Mouse (Mus musculus): ENCODE data around the gene Hemgn. TPM values are rescaled to one million over a fixed set of nuclear protein-coding genes. Genes with fewer than 3 reads are reported as not detected.

Gene Hemgn
- 0.06 and 0.12 TPM in 2 replicates for polyA plus RNA-seq (2012; rRNA removed)

DNA sequence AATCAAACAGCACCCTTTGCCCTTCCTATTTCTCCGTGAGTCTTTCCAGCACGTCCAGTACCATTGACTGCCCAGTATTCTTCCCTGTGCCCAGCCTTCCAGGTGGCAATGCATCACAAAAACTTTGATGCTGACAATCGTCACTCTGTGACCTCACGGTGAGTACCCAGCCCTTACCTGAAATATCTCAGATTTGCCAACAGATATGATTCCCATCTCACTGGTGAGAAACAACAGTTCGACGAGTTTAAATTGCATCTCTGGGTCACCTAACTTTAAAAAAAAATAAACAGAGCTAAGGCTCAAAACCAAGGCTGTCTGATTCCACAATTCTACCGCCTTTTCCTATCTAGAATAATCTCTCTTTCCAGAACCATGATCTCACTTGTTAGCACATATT lies at the start of gene Hemgn:
TSS of gene Hemgn (minus strand) at position 101 of the 400 bp plus-strand sequence.
- no peak for DNase-seq (ENCODE audit: extremely low spot score in 1 of 2, low spot score in 1 of 2)

DNA sequence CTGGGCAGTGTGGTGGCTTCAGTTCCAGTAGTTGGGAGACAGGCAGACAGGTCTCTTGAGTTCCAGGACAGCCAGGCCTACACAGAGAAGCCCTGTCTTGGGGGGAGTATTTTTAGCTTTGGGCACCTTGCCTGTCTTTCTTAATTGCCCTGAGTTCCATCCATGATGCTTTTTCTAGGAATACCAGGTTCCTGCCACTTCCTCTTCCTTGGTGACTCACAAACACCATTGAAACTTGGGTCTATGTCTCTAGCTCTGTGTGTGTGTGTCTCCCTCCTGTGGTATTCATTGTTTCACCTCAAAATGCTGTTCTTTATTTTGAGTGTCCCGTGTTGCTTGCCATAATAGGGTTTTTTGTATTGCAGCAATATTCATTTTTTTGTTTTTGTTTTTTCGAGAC lies 45.1 kb upstream of the Hemgn start:
- DNase-seq (ENCODE audit: extremely low spot score in 1 of 2, low spot score in 1 of 2), result no peak

DNA sequence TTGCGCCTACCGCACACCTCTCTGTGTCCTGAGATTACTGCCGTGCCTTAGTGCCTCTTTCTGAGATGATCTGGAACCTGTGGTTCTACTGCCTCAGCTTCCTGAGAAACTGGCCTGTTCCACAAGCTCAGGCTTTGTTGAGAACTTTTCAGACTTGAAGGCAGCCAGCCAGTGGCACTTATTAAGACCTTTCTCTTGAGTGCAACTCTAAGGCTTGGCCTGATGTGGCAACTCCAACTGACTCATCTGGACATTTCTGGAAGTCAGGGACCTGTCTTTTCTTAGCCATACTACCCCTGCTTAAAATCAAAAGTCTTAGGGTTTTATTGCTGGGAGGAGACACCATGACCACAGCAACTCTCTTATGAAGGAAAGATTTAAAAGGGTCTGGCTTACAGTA lies 43.9 kb upstream of the Hemgn start:
- DNase-seq (ENCODE audit: extremely low spot score in 1 of 2, low spot score in 1 of 2), result no peak

DNA sequence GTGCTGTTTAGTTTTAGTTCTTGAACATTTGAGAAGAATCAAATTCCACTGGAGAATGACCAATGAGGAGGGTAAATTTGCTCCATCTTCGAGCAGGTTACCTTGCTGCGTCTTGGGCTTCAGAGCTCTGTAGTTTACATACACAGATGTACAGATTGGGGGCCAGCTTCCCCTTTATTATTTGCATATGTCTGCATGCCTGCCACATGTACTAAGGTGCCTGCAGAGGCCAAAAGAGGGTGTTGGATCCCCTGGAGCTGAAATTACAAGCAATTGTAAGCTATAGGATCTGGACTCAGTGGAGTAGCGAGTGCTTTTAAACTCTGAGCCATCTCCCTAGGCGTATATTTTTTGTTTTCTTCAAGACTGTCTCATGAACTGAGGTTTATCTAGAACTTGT lies 43.5 kb upstream of the Hemgn start:
- DNase-seq (ENCODE audit: extremely low spot score in 1 of 2, low spot score in 1 of 2), result no peak

DNA sequence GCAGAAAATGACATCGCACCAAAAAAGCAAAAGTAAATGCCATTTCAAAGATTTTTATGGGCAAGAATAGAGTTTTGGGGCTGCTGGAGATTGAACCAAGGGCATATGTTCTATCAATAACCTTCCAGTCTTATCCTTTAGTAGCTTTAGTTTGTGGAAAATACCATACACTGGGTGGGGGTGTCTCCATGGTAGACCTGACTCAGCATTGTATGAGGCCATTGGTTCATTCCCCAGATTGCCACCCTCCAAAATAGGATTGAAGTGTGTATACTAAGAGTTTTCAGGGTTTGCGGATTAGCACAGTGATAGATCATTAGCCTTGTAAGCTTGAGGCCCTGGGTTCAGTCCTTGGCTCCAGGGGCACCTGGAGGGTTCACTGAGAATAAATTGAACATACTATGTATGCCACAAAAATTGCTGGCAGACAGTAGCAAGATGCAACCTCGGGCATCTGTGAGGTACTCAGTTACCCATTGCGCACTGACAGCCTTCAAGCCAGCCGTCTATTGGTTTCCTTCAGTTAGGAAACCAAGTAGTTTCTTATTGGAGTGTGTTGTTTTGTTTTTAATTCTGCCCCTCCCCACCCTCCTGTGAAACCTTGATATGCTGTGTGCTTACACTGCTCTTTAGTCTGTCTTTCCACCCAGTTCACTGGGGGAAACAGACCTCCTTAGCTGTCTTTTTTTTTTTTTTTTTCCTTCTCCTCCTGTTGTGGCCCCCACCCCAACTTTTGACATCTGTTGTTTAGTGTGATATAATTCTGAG lies 41.0 kb upstream of the Hemgn start:
- DNase-seq (ENCODE audit: extremely low spot score in 1 of 2, low spot score in 1 of 2), result no peak

DNA sequence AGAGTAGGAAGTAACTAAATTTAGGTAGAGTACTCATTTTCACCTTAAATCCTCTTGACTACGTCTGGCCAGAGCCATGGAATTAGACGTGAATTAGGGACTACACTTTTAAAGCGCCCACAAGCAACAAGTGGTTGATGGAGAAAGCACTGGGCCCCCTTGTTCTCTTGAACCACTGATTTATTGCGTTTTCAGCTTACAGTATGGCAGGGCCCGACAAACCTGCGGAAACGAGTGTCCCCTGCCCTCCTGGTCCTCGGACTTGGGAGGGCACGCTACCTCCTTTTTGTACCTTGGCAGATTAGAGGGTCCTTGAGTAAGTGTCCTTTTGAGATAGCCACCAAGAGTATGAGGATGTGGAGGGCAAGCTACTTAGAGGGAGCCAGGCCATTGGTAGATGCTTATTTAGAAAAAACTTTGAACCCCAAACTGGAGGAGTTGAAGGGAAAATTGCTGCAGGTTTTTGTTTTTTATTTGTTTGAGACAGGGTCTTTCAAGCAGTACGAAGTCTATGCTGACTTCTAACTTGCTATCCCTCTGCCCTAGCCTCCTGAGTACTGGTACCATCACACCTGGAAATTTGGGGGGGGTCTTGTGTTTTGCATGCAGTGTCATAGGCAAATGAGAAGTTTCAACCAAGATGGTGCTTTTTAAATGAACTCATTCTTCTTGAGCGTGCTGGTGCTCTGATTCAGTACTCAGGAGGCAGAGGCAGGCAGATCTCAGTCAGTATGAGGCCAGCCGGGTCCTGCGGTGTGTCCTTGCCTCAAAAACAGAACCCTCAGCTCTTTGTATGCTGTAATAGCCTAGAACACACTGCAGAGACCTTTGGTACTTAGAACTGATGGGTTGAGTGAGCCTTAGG lies 39.8 kb upstream of the Hemgn start:
- no peak for DNase-seq (ENCODE audit: extremely low spot score in 1 of 2, low spot score in 1 of 2)

DNA sequence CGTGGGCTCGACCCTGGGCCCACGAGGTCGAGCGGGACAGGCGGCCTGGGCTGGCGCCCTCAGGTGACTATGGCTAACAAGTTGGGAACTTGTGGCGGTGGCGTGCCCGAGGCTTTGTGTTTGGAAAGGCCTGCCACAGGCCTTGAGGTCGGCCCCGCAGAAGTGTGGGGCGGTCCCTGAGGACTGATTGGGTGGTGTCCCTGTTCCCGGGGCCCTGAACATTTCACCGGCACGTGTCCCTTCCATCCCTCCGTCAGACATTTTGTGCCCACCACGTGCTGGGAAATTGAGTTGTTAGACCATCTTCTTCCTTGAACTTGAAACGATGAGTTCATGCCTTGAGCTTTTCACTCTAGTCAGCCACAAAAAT lies 39.2 kb upstream of the Hemgn start:
- peak in 1 of 2 experiments; percentile 27 for DNase-seq (ENCODE audit: extremely low spot score in 1 of 2, low spot score in 1 of 2)

DNA sequence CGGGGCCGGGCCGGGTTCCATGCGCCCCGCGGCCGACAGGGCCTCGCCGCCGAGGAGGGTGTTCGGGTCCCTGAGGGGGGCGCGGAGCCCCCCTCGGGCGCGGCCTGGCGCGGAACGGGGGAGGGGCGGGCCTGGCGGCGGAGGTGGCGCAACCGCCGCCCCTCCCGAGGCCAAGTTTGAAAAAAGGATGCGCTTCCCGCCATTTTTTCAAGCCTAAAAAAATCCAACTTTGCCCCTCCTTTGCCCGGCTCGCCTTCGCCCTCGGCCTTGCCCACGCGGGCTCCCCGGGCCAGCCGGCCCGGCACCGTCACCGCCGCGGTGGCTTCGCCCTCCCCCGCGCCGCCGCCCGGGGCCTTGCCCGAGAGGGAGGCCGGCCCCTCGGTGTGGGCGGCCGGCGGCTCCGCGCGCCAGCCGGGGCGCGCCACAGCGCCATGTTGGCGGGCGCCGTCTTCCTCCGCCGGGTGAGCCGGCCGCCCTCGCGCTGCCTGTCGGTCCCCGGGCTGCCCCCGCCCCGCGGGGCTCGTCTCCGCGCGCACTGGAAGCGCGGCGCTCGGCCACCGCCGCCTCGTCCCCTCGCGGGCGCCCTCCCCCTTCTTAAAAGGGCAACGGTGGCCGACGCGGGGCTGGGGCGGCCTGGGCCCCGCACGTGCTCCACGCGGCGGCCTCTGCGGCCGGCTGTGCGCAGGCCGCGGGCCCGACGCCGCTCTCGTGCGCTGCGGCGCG lies 38.6 kb upstream of the Hemgn start:
- peak in 1 of 2 experiments; percentile 61 for DNase-seq (ENCODE audit: extremely low spot score in 1 of 2, low spot score in 1 of 2)

DNA sequence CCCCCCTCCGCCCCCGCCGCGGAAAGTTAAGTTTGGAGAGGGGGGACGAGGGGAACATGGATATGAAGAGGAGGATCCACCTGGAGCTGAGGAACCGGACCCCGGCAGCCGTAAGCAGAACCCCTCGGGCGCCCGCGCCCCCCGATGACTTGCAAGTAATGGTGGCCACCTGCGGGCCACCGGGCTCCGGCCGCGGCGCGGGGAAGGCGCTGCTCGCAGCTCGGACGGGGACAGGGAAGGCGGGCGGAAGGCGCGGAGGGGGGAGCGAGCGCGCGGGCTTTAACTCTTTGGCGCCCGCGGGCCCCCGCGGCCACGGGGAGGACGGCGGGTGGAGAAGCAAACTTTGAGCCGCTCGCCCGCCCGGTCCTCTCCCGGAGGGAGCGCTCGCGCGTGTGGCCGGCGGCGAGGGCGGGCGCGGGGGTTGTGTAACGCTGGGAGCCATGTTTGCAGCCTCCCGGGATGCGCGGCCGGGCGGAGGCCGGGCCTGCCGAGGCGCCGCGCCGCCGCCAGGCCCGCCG lies 38.0 kb upstream of the Hemgn start:
- peak; percentile 21 to 65 for DNase-seq (ENCODE audit: extremely low spot score in 1 of 2, low spot score in 1 of 2)

DNA sequence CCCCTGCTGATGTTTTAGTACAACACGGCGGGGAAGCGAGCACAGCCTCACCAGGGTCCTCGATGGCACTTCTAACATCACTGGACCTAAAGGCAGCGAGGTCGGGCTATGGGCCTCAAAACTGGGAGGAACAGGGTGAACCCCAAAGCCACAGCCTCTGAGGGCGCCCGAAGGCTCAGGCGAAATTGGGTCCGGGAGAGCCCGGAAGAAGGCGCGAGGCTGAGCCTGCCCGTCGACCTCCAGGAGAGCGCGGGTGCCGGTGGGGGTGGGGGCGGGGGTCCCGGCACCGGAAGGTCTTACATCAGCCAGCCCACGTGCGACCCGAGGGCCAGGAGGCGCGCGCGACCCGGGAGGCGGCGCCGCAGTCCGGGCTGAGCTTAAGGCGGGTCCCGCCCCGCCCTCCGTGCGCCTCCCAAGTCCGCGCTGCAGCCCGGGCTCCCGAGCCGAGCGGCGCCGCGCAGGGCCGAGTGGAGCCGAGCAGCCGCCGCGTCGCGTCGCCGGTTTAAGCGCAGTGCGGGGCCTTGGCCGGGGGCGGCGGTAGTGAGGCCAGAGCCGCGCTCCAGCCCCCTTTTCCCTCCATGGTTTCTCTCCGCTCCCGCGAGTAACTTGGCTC lies 37.3 kb upstream of the Hemgn start, which contains the start of gene Anp32b:
TSS of gene Anp32b (plus strand) at position 384 of the 613 bp plus-strand sequence.
- peak; percentile 78 to 92 for DNase-seq (ENCODE audit: extremely low spot score in 1 of 2, low spot score in 1 of 2)

DNA sequence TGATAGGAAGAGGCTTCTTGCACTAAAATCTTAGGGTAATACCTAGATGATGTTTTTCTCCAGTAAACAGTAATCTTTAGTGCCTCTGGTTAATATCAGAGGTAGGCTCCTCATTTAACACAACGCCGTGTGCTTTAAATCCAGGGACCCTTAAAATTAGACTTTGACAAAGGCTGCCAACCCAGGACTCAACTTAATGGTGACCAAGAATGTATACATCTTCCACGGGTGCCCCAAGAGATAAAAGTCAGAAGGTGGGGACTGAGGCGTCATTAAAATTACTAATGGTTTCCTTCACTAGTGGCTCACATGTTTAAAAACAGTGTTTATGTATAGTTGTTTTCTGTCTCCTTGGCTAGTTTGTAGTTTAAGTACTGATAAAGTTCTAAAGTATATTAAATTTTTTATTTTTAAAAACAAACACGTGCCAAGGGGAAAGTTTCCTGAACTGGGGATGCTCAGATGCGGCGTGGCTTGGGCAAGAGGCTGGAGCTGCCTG lies 36.8 kb upstream of the Hemgn start:
- DNase-seq (ENCODE audit: extremely low spot score in 1 of 2, low spot score in 1 of 2), result no peak

DNA sequence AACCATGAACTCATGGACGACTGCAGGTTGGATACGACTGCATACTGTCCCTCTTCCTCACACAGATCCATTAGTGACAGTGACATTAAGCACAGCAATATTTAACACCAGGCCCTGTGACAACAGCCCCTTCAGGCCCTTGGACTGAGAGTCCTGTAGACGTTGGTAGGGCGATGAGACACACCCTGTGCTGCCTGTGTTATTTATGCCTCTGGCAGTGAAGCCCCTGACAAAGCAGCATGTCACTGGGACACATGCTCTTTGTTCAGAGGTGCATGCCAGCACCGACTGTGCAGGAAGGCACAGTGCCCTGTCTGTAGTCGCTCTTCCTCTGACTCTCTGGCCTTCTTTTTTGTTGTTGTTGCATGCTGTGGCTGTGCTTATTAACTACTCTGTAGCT lies 35.6 kb upstream of the Hemgn start:
- DNase-seq (ENCODE audit: extremely low spot score in 1 of 2, low spot score in 1 of 2), result no peak

DNA sequence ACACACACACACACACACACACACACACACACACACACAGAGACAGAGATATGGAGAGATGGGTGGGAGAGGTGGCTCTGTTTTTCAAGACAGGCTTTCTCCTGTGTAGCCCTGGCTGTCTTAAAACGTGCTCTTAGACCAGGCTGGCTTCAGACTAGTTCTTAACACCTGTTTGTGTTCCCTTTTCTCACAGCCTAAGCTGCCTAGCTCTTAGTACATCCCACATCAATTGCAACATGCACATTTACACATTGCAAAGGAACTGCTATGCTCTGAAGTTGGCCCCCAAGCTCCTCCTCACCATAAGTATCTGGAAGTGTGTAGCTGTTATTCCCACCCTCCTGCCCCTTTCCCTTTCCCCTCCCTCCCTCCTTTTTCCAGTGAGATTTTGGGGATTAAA lies 34.2 kb upstream of the Hemgn start:
- DNase-seq (ENCODE audit: extremely low spot score in 1 of 2, low spot score in 1 of 2), result no peak

DNA sequence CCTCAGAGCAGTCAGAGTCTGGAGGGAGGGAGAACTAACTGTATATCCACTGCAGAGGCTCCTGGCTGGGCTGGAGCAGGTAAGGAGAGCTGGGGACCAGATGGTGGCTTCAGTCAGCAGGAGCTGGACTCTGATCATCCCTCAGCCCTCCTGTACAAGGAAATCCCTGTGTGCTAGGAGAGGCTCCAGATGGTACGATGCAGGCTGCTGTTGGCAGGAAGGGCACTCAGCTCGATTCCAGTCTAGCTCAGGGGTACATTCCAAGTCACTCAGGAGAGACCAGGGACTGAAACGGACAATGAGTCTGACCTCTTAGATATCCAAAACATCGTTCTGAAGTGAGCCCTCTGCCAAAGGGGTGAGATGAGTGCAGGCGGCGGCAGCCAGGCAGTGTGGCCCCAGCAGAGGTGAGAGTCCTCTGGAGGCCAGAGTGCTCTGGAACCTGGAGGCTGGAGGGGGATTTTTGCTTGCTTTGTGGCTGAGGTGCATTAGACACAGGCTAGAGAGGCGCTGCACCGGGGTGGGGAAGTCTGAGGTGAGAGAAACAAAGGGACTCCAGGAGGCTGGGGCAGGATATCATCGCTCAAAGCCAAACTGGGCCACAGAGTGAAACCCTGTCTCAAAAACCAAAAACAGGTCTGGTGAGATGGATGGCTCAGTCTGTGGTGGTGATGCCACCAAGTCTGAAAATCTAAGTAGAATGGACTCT lies 32.1 kb upstream of the Hemgn start:
- DNase-seq (ENCODE audit: extremely low spot score in 1 of 2, low spot score in 1 of 2), result no peak

DNA sequence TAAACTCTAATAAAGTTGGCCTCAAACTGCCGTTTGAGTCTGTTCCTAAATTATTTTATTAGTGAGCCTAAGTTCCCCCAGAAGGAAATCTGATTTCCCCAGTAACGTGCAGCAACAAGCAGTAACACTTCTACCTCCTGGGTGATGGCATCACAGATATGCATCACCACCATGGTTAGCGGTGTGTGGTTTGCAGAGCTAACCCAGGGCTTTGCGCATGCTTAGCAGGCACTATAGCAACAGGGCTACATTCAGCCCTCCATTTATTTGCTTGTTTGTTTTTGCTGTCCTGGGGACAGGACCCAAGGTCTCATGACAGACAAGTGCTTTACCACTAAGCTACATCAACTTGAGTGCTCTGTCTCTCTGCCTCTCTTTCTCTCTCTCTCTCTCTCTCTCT lies 29.2 kb upstream of the Hemgn start:
- DNase-seq (ENCODE audit: extremely low spot score in 1 of 2, low spot score in 1 of 2), result no peak

DNA sequence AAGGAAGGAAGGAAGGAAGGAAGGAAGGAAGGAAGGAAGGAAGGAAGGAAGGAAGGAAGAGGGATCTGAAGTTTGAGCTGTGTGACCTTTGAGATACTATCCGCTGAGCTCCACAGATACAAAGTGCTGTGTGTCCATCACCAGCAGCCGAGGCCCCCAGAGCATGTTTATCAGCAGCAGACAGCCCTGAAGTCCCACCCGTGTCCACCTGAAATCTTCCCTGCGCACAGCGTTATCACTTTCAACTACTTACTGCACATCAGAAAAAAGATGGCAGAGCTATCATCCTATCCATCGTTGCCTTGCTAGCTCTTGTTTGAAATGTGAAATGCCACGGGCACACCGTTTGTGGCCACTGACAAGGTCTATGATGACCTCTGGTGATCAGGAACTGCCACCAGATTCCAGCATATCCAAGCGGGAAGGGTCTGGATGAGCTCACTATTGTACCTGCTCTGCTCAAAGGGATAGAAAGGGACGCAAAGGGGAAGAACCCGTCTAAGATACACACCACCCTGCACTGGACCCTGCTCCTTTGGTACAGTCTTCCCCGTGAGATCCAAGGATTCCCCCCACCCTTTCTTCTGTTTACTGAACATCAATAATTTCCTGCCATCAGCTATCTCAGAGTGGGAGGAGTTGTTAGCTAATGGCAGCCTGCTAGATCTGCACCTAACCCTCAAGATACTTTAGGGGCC lies 19.2 kb upstream of the Hemgn start:
- DNase-seq (ENCODE audit: extremely low spot score in 1 of 2, low spot score in 1 of 2), result no peak

DNA sequence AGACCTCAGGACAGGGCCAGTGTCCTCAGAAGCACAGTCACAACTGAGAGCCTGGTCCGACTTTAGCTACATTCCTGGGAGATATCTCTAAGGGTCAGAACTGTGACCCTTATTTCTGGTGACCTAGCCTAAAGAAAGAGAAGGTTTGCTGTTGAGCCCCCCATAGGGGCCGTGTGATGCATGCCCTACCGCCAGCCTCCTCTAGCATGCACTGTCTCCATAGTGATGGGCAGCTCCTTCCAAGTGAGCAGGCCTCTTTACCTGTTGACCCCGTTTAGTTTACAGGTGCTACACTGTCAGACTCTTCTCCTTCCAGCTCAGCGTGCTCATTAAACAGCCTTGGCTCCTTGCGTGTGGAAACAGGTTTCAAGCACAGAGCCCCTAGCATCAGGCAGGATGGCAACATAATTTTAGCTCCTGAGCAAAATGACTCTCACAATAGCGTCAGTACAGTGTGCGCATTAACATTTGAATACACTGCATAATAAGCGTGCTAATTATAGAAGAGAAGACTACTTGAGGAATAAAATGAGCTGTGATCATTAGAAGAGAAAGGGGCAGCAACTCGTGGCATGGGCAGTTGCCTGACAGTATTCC lies 15.7 kb upstream of the Hemgn start:
- DNase-seq (ENCODE audit: extremely low spot score in 1 of 2, low spot score in 1 of 2), result peak in 1 of 2 experiments; percentile 34

DNA sequence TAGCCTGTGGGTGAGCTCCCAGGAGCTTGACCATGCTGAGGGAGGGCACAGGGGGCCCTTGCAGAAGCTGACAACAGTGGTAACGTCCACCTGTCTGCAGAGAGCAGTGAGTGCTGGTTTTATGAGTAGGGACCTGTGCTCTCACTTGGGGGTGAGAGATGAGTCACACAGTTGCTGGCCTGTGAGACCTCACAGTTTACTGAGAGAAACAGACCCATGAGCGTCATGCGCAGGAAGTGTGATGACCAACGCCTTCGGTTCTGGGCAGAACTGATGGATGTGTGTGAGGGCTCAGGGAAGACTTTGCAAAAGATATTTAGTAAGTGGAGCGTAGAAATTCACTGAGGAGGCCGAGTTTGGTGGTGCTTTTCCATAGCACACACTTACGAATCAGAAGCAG lies 9.3 kb upstream of the Hemgn start:
- no peak for DNase-seq (ENCODE audit: extremely low spot score in 1 of 2, low spot score in 1 of 2)

DNA sequence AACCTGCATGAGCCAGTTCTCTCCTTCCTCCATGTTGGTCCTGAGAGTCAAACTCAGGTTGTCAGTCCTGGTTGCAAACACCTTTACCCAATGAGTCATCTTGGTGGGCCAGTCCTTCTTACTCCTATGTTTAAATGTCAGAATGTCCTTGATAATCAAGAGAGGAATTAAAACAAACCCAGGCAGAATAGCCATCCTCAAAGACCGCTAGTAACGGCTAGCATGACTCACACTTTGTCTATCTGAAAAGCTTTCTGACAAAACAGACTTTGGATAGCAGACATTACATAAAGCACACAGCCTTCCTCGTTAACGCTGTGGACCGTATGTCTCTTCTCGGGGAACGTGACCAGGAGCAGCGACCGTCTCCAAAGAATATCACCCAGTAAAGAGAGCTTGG lies 5.5 kb upstream of the Hemgn start:
- peak in 1 of 2 experiments; percentile 5 for DNase-seq (ENCODE audit: extremely low spot score in 1 of 2, low spot score in 1 of 2)

Measured in frontal cortex, adult 2 months (tissue).